Mouse (Mus musculus): ENCODE results near the gene Mob3b. TPM values are rescaled to one million over a fixed set of nuclear protein-coding genes. Genes with fewer than 3 reads are reported as not detected.
A peak's percentile ranks its signal among the peaks of the same experiment; 100 is the strongest.
"Not testable (repeated sequence)": the region's sequence is repeated elsewhere in the genome, so short reads cannot be mapped to it uniquely, and the experiment has no call there.

Mob3b gene
- polyA plus RNA-seq, 1 experiment from 2014 or later, result 3.5 TPM

DNA sequence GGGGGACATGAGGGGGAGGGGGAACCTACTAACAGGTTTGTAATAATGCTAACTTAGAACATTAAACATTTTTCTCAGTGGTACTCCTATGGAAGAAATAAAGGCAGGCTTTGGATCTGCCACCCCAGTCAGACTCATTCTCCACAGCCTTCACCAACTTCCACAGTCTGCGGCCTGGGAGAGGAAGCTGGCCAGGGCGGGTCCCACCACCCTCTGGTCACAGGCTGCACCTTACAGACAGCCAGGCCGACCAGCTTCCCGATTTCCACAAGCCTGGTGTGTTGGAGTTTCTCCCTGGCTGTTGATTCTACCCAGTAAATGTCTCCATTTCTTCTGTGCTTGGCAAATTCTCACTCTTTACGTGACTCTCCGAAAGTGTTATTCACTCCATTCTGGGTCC is 197.8 kb downstream of the Mob3b start:
- 75% methylated on average over 6 of the region's 6 CpGs for WGBS
- ATAC-seq (ENCODE audit: insufficient number of reproducible peaks, low FRiP score), result no peak

DNA sequence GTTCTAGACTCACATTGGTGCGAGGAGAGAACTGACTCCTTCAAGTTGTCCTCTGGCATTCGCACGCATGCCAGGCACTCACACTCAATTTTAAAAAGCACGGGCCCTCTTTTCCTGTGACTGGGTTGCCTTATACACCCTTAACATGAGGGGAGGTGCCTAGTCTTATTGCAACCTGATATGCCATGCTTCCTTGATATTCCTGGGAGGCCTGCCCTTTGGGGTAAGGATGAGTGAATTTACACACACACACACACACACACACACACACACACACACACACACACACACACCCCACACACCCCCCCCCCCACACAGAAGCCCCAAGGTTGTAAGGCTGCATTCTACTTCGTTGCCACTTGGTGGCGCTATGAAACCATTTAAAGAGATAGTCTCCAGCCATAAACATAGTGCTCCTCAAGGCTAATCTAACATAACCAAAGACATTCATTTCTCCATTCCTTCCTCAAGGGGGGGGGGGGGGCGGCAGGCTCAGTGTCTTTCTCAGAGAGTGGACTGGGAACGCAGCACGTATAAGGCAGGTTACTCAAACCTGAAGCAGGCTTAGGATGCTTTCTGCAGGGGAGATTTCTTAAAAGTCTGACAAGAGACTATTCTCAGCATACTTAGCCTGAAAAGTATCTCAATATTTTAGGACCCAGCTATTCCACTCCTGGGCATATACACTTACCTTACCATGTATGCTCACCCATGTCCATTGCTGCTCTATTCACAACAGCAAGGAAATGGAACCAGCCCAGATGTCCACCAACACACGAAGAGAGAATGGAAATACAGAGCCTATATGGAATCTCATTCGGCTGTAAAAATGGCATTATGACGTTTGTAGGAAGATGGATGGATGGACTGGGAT is 198.9 kb downstream of the Mob3b start:
- no peak overlapping the region for H3K9ac ChIP-seq
- no peak overlapping the region for H3K4me3 ChIP-seq
- no peak overlapping the region for H3K27ac ChIP-seq (ENCODE audit: poor library complexity, severe bottlenecking)
- H3K27me3 ChIP-seq (replicated peaks), result no peaks in the 10 kb centered on the region
- ATAC-seq (ENCODE audit: insufficient number of reproducible peaks, low FRiP score), result peak; percentile 66; the same call in 1 of the 2 replicates
- WGBS, result 43% methylated on average over 12 of the region's 12 CpGs
- no peak overlapping the region for H3K4me2 ChIP-seq
- H3K4me1 ChIP-seq (replicated peaks), result no peaks in the 10 kb centered on the region
- no peaks in the 10 kb centered on the region for H3K9me3 ChIP-seq (replicated peaks)
- H3K36me3 ChIP-seq, result no peaks in the 10 kb centered on the region

More for the DNA sequence above, 197.8 kb downstream of the Mob3b start:
- no peaks in the 10 kb centered on the region for H3K27me3 ChIP-seq (replicated peaks)
- H3K9me3 ChIP-seq (replicated peaks), result no peaks in the 10 kb centered on the region
- H3K4me1 ChIP-seq (replicated peaks), result 0 out of 2 replicates have a peak, but pooled peaks cover 4% of the 10 kb centered on the region
- H3K4me3 ChIP-seq, result no peak overlapping the region
- no peak overlapping the region for H3K27ac ChIP-seq (ENCODE audit: poor library complexity, severe bottlenecking)
- no peaks in the 10 kb centered on the region for H3K36me3 ChIP-seq
- no peak overlapping the region for H3K9ac ChIP-seq
- H3K4me2 ChIP-seq, result no peak overlapping the region

DNA sequence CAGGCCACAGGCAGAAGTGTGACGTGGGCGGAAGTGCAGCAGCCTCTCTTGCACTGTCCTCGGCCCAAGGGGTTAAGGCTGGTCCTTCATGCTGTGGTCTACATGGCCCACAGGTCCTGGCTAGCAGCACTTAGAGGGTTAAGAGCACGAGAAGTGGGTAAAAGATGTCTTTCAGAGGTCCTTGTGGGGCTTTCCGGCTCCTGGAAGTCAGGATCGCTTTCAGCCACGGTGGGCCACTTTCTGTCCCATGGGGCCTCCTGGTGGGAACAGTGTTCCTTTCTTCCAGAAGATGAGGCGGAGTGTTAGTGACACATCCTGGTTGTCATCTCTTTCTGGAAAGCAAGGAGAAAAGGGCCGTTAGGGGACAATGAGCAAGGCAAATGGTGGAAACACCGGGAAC is 203.6 kb downstream of the Mob3b start:
- ATAC-seq (ENCODE audit: insufficient number of reproducible peaks, low FRiP score), result no peak
- Histone ChIP-seq H3K9me3 (replicated peaks) (no peaks in the 10 kb centered on the region), H3K4me3 (no peak overlapping the region), H3K36me3 (no peaks in the 10 kb centered on the region), H3K27me3 (replicated peaks) (no peaks in the 10 kb centered on the region), H3K27ac (ENCODE audit: poor library complexity, severe bottlenecking) (no peak overlapping the region), H3K9ac (no peak overlapping the region), H3K4me1 (replicated peaks) (no peaks in the 10 kb centered on the region), H3K4me2 (no peak overlapping the region)
- 74% methylated on average over 10 of the region's 10 CpGs for WGBS

DNA sequence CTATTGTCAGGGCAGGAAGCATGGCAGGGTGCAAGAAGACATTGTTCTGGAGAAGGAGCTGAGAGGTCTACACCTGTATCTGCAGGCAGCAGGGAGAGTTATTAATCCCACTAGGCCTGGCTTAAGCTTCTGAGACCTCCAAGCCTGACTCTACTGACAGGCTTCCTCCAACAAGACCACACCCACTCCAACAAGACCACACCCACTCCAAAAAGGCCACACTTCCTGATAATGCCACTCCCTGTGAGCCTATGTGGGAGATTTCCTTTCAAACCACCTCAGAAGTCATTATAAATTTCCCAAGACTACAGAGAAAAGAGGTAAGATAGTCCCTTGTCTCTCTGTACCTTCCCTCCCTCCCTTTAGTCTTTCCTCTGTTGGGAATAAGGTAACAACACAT is 210.1 kb downstream of the Mob3b start:
- Histone ChIP-seq H3K4me2 (no peak overlapping the region), H3K9me3 (replicated peaks) (no peaks in the 10 kb centered on the region), H3K27ac (ENCODE audit: poor library complexity, severe bottlenecking) (no peak overlapping the region), H3K27me3 (replicated peaks) (no peaks in the 10 kb centered on the region), H3K9ac (no peak overlapping the region), H3K36me3 (no peaks in the 10 kb centered on the region), H3K4me3 (no peak overlapping the region), H3K4me1 (replicated peaks) (no peaks in the 10 kb centered on the region)
- ATAC-seq (ENCODE audit: insufficient number of reproducible peaks, low FRiP score), result no peak

DNA sequence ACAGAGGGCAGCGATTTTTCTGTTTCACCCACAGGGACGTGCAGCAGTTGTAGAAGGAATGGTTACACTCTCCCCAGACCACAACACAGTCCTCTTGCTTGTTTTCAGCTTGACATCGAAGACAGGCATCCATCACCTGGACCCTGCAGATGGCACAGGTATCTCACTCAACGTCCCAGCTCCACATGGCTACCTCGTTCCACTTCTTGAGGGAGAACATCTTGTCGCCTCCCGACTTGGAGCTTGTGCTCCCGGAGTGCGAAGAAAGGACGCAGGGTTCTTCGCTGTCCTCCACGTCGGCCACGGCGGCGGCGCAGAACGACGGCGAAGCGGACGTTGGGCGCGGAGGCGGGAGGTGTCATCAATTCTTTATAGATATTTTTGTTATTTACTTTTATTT is 216.2 kb downstream of the Mob3b start:
- no peaks in the 10 kb centered on the region for H3K36me3 ChIP-seq
- H3K4me1 ChIP-seq (replicated peaks), result no peaks in the 10 kb centered on the region
- 89% methylated on average over 25 of the region's 25 CpGs for WGBS
- no peak overlapping the region for H3K4me2 ChIP-seq
- no peak overlapping the region for H3K9ac ChIP-seq
- no peaks in the 10 kb centered on the region for H3K9me3 ChIP-seq (replicated peaks)
- H3K4me3 ChIP-seq, result no peak overlapping the region
- H3K27me3 ChIP-seq (replicated peaks), result no peaks in the 10 kb centered on the region
- H3K27ac ChIP-seq (ENCODE audit: poor library complexity, severe bottlenecking), result no peak overlapping the region
- ATAC-seq (ENCODE audit: insufficient number of reproducible peaks, low FRiP score), result no peak

DNA sequence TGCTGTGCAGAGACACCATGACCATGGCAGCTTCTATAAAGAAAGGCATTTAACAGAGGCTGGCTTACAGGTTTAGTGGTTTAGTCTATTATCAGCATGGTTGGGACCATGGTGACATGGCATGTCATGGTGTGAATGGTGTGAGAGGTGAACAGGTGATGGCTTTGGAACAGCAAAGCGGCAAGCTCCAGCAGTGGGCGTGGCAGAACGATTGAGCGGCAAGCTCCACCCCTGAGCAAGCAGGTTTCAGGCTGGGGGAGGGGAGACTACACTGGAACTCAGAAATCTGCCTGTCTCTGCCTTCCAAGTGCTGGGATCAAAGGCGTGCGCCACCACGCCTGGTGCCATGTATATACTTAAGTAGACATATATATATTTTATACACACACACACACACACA is 228.9 kb downstream of the Mob3b start:
- H3K27me3 ChIP-seq (replicated peaks), result not testable (repeated sequence)

DNA sequence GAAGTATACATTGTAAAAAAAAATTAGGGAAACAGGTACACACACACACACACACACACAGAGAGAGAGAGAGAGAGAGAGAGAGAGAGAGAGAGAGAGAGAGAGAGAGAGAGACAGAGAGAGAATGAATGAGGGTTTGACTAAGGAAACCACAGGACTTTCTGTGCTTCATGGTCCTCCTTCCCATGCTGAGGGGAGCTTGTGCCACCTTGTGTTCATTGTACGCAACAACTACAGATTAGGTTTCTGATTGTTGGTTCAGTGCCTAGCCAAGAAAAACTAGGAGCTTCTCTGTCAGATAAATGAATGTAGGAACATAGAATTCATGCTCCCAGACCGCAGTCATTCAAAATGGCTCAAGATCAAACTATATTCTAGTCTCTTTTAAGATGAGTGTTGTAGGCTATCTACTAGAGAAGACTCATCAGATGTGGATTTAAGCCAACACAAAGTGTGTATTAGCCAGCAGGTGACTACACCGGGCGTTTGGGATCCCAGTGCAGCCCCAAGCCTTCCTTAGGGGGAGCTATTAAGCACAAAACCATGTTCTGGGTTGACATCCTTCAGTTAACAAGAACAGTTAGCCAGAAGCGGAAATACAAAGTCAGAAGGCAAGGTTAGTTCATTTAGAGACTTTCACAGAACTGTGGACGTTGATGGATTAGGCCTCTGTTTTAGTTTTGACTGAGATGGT is 235.0 kb downstream of the Mob3b start:
- 65% methylated on average over 6 of the region's 6 CpGs for WGBS
- no peaks in the 10 kb centered on the region for H3K4me1 ChIP-seq (replicated peaks)
- no peak overlapping the region for H3K4me3 ChIP-seq
- H3K9me3 ChIP-seq (replicated peaks), result no peaks in the 10 kb centered on the region
- H3K9ac ChIP-seq, result 0 out of 2 replicates have a peak overlapping the region, but pooled peaks have one; percentile 3
- H3K27me3 ChIP-seq (replicated peaks), result no peaks in the 10 kb centered on the region
- no peaks in the 10 kb centered on the region for H3K36me3 ChIP-seq
- H3K4me2 ChIP-seq, result no peak overlapping the region
- no peak overlapping the region for H3K27ac ChIP-seq (ENCODE audit: poor library complexity, severe bottlenecking)
- no peak for ATAC-seq (ENCODE audit: insufficient number of reproducible peaks, low FRiP score)

More for the DNA sequence above, 228.9 kb downstream of the Mob3b start:
- WGBS, result 71% methylated on average over 7 of the region's 7 CpGs
- not testable (repeated sequence) for H3K4me3 ChIP-seq; H3K9ac ChIP-seq; H3K36me3 ChIP-seq; ATAC-seq (ENCODE audit: insufficient number of reproducible peaks, low FRiP score); H3K9me3 ChIP-seq (replicated peaks); H3K27ac ChIP-seq (ENCODE audit: poor library complexity, severe bottlenecking); H3K4me1 ChIP-seq (replicated peaks); H3K4me2 ChIP-seq

DNA sequence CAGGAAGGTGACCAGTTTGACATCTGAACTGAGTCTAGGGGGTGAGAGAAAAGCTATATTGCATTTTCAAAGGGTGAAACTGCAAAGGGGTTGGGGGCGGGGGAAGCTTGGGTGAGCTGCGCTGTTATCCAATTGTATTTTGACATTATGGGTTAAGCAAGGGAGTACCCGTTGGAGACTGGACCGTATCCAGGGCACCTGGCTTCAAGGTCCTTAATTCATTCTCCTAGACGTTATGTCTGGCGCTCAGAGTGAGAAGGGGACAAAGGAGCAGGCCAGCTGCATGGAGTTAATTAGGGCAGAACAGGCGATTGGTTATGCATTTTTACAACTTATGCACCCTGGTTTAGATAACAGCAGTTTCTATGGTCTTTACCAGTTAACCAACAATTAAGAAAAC is 239.9 kb downstream of the Mob3b start:
- no peak overlapping the region for H3K27ac ChIP-seq (ENCODE audit: poor library complexity, severe bottlenecking)
- no peak for ATAC-seq (ENCODE audit: insufficient number of reproducible peaks, low FRiP score)
- WGBS, result 70% methylated on average over 7 of the region's 7 CpGs

DNA sequence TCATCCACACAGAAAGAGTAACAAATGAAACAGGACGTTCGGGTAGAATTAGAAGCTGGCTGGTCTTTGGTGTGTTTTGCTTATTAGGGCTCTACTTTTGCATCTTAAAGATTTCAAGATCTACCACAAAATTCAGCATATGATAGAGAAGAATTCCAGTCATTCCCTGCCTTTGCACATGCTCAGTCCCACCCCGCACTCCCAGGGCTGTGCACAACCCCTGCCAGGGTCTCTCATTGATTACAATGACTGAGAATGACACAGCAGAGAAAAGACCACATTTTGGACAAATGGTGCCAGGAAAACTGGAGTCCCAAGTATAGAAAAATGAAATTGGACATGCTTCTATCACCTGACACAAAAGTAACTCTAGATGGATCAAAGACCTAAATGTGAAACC is 245.1 kb downstream of the Mob3b start:
- WGBS, result 82% methylated on average over 3 of the region's 3 CpGs
- no peaks in the 10 kb centered on the region for H3K4me1 ChIP-seq (replicated peaks)

More for the DNA sequence above, 239.9 kb downstream of the Mob3b start:
- Histone ChIP-seq H3K4me2 (no peak overlapping the region), H3K4me1 (replicated peaks) (no peaks in the 10 kb centered on the region), H3K9me3 (replicated peaks) (no peaks in the 10 kb centered on the region), H3K4me3 (no peak overlapping the region), H3K9ac (no peak overlapping the region), H3K36me3 (no peaks in the 10 kb centered on the region), H3K27me3 (replicated peaks) (no peaks in the 10 kb centered on the region)

DNA sequence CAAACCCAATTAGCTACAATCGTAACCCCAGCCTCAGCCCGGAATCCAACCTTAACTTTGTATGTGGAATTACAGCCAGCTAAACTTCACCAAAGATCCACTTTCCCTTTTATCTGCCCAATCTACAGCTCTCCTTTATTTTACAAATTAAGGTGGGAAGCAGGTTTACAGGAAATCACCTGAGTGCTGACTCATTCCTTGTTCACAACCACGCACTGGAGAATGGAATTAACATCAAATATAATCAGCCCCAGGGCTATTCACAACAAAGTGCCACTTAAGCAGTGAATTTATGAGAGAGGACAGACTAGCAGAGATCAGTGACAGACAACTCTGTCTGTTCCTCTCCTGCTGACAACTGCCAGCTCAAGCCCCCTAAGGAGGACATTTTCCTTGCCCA is 245.9 kb downstream of the Mob3b start:
- no peaks in the 10 kb centered on the region for H3K27me3 ChIP-seq (replicated peaks)
- no peaks in the 10 kb centered on the region for H3K36me3 ChIP-seq
- ATAC-seq (ENCODE audit: insufficient number of reproducible peaks, low FRiP score), result no peak
- 66% methylated on average over 3 of the region's 3 CpGs for WGBS
- H3K9ac ChIP-seq, result no peak overlapping the region
- no peak overlapping the region for H3K27ac ChIP-seq (ENCODE audit: poor library complexity, severe bottlenecking)
- no peak overlapping the region for H3K4me2 ChIP-seq
- no peaks in the 10 kb centered on the region for H3K4me1 ChIP-seq (replicated peaks)
- no peak overlapping the region for H3K4me3 ChIP-seq
- H3K9me3 ChIP-seq (replicated peaks), result no peaks in the 10 kb centered on the region

More for the DNA sequence above, 245.1 kb downstream of the Mob3b start:
- Histone ChIP-seq H3K9ac (no peak overlapping the region), H3K27me3 (replicated peaks) (no peaks in the 10 kb centered on the region), H3K9me3 (replicated peaks) (no peaks in the 10 kb centered on the region), H3K27ac (ENCODE audit: poor library complexity, severe bottlenecking) (no peak overlapping the region), H3K36me3 (no peaks in the 10 kb centered on the region), H3K4me3 (no peak overlapping the region), H3K4me2 (no peak overlapping the region)
- no peak for ATAC-seq (ENCODE audit: insufficient number of reproducible peaks, low FRiP score)

DNA sequence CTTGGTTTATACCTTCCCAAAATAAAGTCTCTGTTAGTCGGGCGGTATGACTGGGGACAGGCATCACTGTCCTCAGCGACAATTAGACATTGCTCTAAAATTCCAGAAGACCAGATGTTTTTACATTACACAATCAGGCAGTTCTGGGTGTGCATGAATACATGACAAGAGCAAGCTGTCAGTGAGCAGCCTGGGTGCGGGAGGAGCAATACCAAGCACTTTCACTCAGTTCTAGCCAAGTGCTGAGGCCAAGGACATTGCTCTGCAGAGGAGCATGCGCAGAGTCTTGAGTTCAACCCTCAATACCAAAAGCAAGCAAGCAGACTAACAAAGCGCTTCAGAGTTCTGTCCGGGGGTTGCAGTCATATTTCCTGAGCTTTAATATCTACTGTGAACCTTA is 249.2 kb downstream of the Mob3b start:
- Histone ChIP-seq H3K4me2 (no peak overlapping the region), H3K36me3 (no peaks in the 10 kb centered on the region), H3K9ac (no peak overlapping the region), H3K9me3 (replicated peaks) (no peaks in the 10 kb centered on the region; the same call in 1 of the 2 replicates), H3K4me3 (no peak overlapping the region), H3K27me3 (replicated peaks) (no peaks in the 10 kb centered on the region), H3K4me1 (replicated peaks) (no peaks in the 10 kb centered on the region), H3K27ac (ENCODE audit: poor library complexity, severe bottlenecking) (no peak overlapping the region)
- WGBS, result 85% methylated on average over 7 of the region's 7 CpGs
- ATAC-seq (ENCODE audit: insufficient number of reproducible peaks, low FRiP score), result no peak
